Mouse (Mus musculus) small intestine, adult 2 months (tissue): ENCODE data around the gene Lrrc49. TPM values are rescaled to one million over a fixed set of nuclear protein-coding genes. Genes with fewer than 3 reads are reported as not detected.

Experiments
- H3K27ac ChIP-seq: fragments of 200-500 bp; 2 replicates; pipeline ENCODE4 v1.5.1; 2012; ENCODE audit warnings: low read depth, low read length, control low read depth, inconsistent platforms; ENCODE audit not compliant: insufficient read depth
- H3K27me3 ChIP-seq: fragments of 200-500 bp; 2 replicates; pipeline ENCODE4 v1.6.1; 2012; ENCODE audit warnings: mild to moderate bottlenecking, moderate library complexity, low read length, inconsistent platforms; ENCODE audit not compliant: control insufficient read depth, insufficient read depth
- H3K36me3 ChIP-seq: fragments of 200-500 bp; 2 replicates; pipeline ENCODE4 v1.6.1; 2012; ENCODE audit warnings: mild to moderate bottlenecking, low read length, control low read depth, inconsistent platforms; ENCODE audit not compliant: control insufficient read depth, insufficient read depth
- H3K4me1 ChIP-seq: fragments of 200-500 bp; 2 replicates; pipeline ENCODE4 v1.6.1; 2012; ENCODE audit warnings: low read length, inconsistent platforms, mixed read lengths; ENCODE audit not compliant: control insufficient read depth, insufficient read depth, insufficient read length
- H3K4me3 ChIP-seq: fragments of 200-500 bp; 2 replicates; pipeline ENCODE4 v1.5.1; 2012; ENCODE audit warnings: low read depth, mild to moderate bottlenecking, control low read depth, inconsistent platforms, low read length, moderate library complexity
- CTCF ChIP-seq: fragments of 200-500 bp; IDR thresholded peaks from 2 replicates; pipeline ENCODE4 v1.5.1; 2012; ENCODE audit warnings: low read depth, mild to moderate bottlenecking, control low read depth, inconsistent platforms, low read length, moderate library complexity, mixed read lengths; ENCODE audit not compliant: insufficient replicate concordance, insufficient read length; ENCODE audit errors: extremely low read depth
- POLR2A ChIP-seq: fragments of 200-500 bp; IDR thresholded peaks from 2 replicates; pipeline ENCODE4 v1.6.1; 2012; ENCODE audit warnings: low read depth, mild to moderate bottlenecking, control low read depth, inconsistent platforms, low read length, moderate library complexity
- WGBS: fragments of 180-500 bp; shearing (Covaris S2); methylation state at CpG from one replicate; pipeline ENCODE4 v1.1.7; 2018; 5-methylcytosine and 5-hydroxymethylcytosine counted together
- polyA plus RNA-seq: library from polyadenylated mRNA; depleted of rRNA; stranded (reverse); fragments of >200 nt; gene quantifications from 2 replicates; pipeline ENCODE4 v1.2.3, GENCODE M21; 2012

Gene Lrrc49
- polyA plus RNA-seq, 1 experiment = 1.2 TPM

DNA sequence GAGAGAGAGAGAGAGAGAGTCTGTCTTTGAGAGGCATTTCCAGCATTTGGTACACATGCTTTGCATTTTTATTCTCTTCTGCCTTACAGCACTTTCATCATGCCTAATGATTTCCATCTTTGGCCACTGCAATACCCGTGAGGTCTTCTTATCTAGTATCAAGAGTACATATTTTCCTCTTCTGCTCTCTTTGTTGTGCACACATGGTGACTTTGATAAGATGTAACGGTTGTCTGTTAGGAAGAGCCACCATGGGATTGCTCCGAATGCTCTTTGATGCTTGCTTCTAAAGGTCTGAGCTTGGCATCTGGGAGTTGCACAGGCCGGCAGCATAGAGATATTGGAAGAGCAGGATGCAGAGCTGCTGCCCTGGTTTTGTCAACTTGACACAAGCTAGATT, 116.9 kb downstream of the Lrrc49 start:
- 55% methylated on average over 4 of the region's 4 CpGs for WGBS
- no peak overlapping the region for H3K4me3 ChIP-seq
- H3K36me3 ChIP-seq = no peaks in the 10 kb centered on the region
- H3K27me3 ChIP-seq = no peaks in the 10 kb centered on the region
- no peaks in the 10 kb centered on the region for H3K4me1 ChIP-seq
- no peak overlapping the region for H3K27ac ChIP-seq
- no peak for TF ChIP-seq CTCF
- no peak for TF ChIP-seq POLR2A

DNA sequence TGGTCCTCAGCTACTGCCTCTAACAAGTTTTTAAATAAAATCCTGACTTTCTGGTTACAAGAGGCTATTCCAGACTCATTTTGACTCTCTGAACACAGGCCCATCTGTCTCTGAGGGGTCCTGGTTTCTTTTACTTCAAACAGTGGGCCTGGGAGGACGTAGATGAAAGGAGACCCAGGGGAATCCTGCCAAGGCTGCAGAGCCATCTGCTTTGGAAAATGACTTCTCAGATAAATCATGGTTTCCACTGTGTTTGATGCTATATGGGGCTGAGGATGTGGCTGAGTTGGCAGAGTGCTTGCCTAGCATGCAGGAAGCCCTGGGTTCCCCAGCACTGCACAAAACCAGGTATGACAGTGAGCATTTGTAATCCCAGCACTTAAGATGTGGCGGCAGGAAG, 118.6 kb downstream of the Lrrc49 start:
- no peak for TF ChIP-seq CTCF
- TF ChIP-seq POLR2A = no peak
- WGBS = 88% methylated on average over 2 of the region's 2 CpGs
- Histone ChIP-seq H3K4me1 (no peaks in the 10 kb centered on the region), H3K4me3 (no peak overlapping the region), H3K27ac (no peak overlapping the region), H3K36me3 (no peaks in the 10 kb centered on the region), H3K27me3 (no peaks in the 10 kb centered on the region)

DNA sequence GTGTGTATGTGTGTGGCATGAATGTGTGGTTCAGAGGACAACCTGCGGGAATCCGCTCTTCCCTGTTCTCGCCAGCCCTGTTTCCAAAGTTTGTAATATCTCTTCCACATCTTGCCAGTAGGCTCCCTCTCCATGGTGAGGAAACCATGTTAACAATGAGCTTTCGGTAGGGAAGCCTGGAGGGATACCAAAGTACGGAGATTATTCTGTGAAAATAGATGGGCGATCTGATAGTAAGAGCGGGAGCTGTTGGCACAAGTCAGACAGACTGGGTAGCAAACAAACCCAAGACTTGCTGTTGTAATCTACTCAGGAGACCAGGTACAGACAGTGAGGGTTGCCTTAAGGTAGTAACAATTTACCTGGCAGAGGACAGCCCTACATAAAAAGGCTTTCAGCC, 124.1 kb downstream of the Lrrc49 start:
- Histone ChIP-seq H3K27me3 (no peaks in the 10 kb centered on the region), H3K4me1 (no peaks in the 10 kb centered on the region; the same call in 1 of the 2 replicates), H3K36me3 (no peaks in the 10 kb centered on the region), H3K27ac (no peak overlapping the region), H3K4me3 (no peak overlapping the region)
- no peak for TF ChIP-seq CTCF
- no peak for TF ChIP-seq POLR2A
- WGBS = 89% methylated on average over 7 of the region's 7 CpGs

DNA sequence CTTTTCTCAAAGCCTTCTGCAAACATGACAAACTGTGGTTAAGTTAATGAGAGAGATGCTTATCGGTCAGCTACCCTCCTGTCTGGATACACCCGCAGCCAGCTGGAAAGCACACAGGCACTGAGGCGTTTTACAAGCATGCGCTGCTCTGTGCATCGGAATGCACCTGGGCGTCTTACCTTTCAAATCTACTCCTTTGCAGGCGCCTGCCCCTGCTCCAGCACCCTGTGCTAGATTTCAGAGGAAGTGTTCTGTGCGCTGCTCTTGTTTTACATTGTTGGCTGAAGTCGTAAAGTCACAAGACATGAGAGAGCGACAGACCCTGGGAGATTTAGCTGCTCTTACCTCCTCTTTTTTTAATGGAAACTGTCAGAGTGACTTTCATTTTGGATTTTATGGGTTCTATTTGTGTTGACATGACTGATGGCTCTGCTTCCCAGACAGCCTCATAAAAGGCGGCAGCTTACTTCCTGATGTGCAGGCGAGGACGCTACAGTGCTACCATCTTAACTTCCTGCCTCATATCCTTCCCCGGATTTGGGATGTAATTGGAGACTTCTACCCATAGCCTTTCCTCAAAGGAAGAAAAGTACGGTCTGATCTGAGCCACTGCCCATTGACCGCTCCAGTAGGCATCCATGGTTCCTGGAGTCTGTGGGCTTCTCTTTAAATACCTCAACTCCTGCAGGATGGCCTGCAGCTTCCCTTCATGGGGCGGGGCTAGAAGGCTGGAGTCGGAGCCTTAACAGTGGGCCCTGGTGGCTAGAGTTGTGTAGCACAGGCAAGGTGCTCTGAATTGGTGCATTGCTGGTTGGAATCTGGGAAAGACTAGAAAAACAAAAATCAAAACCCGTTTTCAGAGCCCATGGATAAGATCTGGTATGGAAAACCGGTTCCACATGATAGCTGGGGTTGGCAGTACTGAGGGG, 125.3 kb downstream of the Lrrc49 start:
- TF ChIP-seq CTCF = peak; percentile 34; the same call in 1 of the 2 replicates
- no peak for TF ChIP-seq POLR2A
- H3K27me3 ChIP-seq = no peaks in the 10 kb centered on the region
- no peaks in the 10 kb centered on the region for H3K36me3 ChIP-seq
- H3K4me3 ChIP-seq = peak overlapping the region; percentile 27; the same call in 1 of the 2 replicates
- 17% methylated on average over 20 of the region's 20 CpGs for WGBS
- no peak overlapping the region for H3K27ac ChIP-seq
- no peaks in the 10 kb centered on the region; the same call in 1 of the 2 replicates for H3K4me1 ChIP-seq

DNA sequence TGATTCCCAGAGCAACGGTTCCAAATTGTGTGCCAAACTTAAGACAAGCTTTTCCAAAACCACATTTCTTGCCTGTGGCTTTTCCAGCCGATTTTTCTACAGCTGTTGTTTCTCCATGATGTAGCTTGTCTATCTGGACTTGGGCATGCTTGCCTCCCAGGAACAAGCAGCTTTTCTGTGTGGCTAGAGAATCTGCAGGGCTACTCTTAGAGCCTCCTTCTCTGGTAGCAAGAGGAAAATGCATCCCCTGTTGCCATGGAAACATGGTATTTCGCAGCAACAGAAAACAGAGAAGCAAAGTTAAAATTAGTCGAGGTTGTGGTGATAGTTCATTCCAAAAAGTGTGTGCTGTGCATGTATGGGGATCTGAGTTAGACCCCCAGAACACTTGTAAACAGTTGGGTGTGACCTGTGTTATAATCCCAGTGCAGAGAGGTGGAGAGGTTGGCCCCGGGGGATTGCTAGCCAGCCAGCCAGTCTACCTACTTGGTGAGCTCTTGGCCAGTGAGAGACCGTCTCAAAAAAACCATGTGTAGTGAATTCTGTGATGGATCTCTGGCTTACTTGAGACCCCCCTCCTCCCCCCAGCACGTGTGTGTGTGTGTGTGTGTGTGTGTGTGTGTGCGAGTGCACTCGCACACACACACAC, 126.2 kb downstream of the Lrrc49 start:
- WGBS = 54% methylated on average over 9 of the region's 9 CpGs
- Histone ChIP-seq H3K27me3 (no peaks in the 10 kb centered on the region), H3K4me3 (no peak overlapping the region), H3K36me3 (no peaks in the 10 kb centered on the region), H3K4me1 (no peaks in the 10 kb centered on the region; the same call in 1 of the 2 replicates), H3K27ac (no peak overlapping the region)
- TF ChIP-seq POLR2A = no peak
- no peak for TF ChIP-seq CTCF

DNA sequence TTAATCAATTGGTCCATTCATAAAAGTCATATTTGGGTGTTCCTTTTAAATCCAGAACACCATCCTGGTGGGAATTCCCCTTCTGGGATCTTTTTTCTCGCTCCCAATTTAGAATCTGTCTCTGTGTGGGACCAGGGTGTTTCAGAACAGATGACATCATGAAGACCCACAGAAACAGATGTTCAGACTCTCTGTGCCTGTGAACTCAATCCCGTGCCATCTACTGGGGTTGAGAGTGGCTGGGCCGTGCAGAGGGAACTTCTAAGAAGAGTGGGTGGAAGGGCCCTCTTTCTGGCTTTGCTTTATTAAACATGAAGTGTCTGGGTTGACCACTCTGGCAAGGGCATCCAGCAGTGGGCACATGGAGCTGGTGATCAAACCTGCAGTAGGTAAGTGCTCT, 129.5 kb downstream of the Lrrc49 start:
- TF ChIP-seq POLR2A = no peak
- no peak overlapping the region for H3K27ac ChIP-seq
- H3K4me1 ChIP-seq = no peaks in the 10 kb centered on the region; the same call in 1 of the 2 replicates
- H3K4me3 ChIP-seq = no peak overlapping the region
- no peaks in the 10 kb centered on the region for H3K27me3 ChIP-seq
- H3K36me3 ChIP-seq = no peaks in the 10 kb centered on the region
- 76% methylated on average over 3 of the region's 3 CpGs for WGBS

DNA sequence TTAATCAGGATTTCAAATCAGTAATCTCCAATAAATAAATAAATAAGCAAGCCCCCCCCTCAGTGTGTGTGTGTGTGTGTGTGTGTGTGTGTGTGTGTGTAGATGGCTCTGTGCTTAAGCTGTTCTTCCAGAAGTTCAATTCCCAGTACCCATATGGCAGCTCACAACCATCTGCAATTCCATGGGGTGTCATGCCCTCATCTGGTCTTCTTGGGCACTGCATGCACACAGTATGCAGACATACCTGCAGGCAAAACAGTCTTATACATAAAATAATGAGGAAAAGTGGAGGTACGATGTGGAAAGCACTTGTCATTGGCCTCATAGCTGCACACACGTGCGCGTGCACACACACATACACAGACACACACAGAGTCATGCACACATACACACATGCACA, 136.7 kb downstream of the Lrrc49 start:
- Histone ChIP-seq H3K27ac (no peak overlapping the region), H3K4me3 (no peak overlapping the region), H3K4me1 (peaks cover 3% of the 10 kb centered on the region; the same call in 1 of the 2 replicates), H3K27me3 (no peaks in the 10 kb centered on the region), H3K36me3 (no peaks in the 10 kb centered on the region)
- 90% methylated on average over 4 of the region's 4 CpGs for WGBS
- TF ChIP-seq POLR2A = no peak
- TF ChIP-seq CTCF = no peak
